Mouse (Mus musculus) spleen, postnatal 4 days (tissue): Measurements from ENCODE around the gene Pdzd2.

ENCODE experiments used
- DNase-seq, 2 experiments: peaks; one replicate each; pipeline ENCODE4 v3.0.0; 2022; ENCODE audit warnings: low spot score in 2 of 2

Pdzd2 gene

GRCm38 (mm10) chr15:12481261-12481660 lies 258.5 kb downstream of the Pdzd2 start:
- DNase-seq, result no peak

- no peak for DNase-seq
Observed at GRCm38 (mm10) chr15:12480369-12480768, 259.4 kb downstream of the Pdzd2 start.

- no peak for DNase-seq
Observed at GRCm38 (mm10) chr15:12479326-12479725, 260.4 kb downstream of the Pdzd2 start.

- DNase-seq, result no peak
Observed at GRCm38 (mm10) chr15:12473596-12473995, 266.1 kb downstream of the Pdzd2 start.

- DNase-seq, result no peak
Observed at GRCm38 (mm10) chr15:12472646-12473045, 267.1 kb downstream of the Pdzd2 start.

- no peak for DNase-seq
Observed at GRCm38 (mm10) chr15:12470900-12471838, 268.6 kb downstream of the Pdzd2 start.

GRCm38 (mm10) chr15:12468625-12469024 lies 271.1 kb downstream of the Pdzd2 start:
- DNase-seq, result no peak

- DNase-seq, result no peak
Observed at GRCm38 (mm10) chr15:12465748-12466147, 274.0 kb downstream of the Pdzd2 start.

- no peak for DNase-seq
Observed at GRCm38 (mm10) chr15:12456808-12457207, 282.9 kb downstream of the Pdzd2 start.

- DNase-seq, result no peak
Observed at GRCm38 (mm10) chr15:12453343-12453742, 286.4 kb downstream of the Pdzd2 start.

GRCm38 (mm10) chr15:12452141-12452995 lies 287.4 kb downstream of the Pdzd2 start:
- DNase-seq, result no peak

- no peak for DNase-seq
Observed at GRCm38 (mm10) chr15:12451448-12451847, 288.3 kb downstream of the Pdzd2 start.

- DNase-seq, result no peak
Observed at GRCm38 (mm10) chr15:12450790-12451189, 288.9 kb downstream of the Pdzd2 start.

GRCm38 (mm10) chr15:12449321-12449720 lies 290.4 kb downstream of the Pdzd2 start:
- no peak for DNase-seq

GRCm38 (mm10) chr15:12447021-12447434 lies 292.7 kb downstream of the Pdzd2 start:
- no peak for DNase-seq

- no peak for DNase-seq
Observed at GRCm38 (mm10) chr15:12444551-12444950, 295.2 kb downstream of the Pdzd2 start.

GRCm38 (mm10) chr15:12439351-12439751 lies 300.4 kb downstream of the Pdzd2 start:
- DNase-seq, result no peak

- DNase-seq, result no peak
Observed at GRCm38 (mm10) chr15:12438691-12439090, 301.0 kb downstream of the Pdzd2 start.

GRCm38 (mm10) chr15:12438081-12438480 lies 301.6 kb downstream of the Pdzd2 start:
- DNase-seq, result no peak

GRCm38 (mm10) chr15:12435910-12436309 lies 303.8 kb downstream of the Pdzd2 start:
- peak in 1 of 2 experiments; percentile 20 for DNase-seq

GRCm38 (mm10) chr15:12433893-12434599 lies 305.7 kb downstream of the Pdzd2 start:
- DNase-seq, result no peak

GRCm38 (mm10) chr15:12432879-12433278 lies 306.8 kb downstream of the Pdzd2 start:
- no peak for DNase-seq
